Mouse (Mus musculus): Measurements from ENCODE around the gene Bcl11a. TPM values are rescaled to one million over a fixed set of nuclear protein-coding genes. Genes with fewer than 3 reads are reported as not detected.

Bcl11a gene
- polyA plus RNA-seq, 1 experiment: 0.72 TPM

DNA sequence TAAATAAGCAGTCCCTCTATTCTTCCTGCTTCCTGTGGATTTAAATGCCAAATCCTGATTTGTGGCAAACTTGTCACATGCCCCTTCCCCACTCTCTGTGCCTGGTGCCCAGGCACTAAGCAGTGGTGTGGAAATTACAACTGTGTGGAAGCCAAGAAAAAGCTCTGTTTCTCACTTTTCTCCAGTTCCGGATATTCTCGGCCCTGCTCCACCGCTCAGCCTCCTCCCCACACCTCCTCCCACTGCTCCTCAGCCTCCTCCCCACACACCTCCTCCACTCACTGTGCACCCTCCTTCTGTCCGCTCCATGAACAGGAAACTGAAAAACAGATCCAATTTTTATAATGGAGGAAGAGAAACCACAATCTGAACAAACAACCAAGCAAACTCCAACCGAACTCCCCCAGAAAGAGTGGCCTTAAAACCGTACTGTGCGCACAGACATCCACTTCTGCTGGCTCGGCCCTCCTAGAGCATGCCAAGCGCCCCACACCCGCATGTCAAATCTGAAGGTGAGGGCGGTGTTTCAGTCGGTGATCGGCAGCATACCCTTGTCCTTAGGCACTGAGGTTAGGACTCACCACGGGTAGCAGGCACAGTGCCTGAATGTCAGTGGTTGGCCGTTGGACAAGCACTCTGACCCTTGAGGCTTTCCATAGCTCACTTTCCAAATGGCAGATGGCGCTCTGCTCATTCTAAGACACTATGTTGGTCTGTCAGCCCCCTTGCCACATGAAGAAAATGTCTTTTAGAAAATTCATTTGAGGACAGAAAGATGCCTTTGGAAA, 66.5 kb downstream of the Bcl11a start:
- Histone ChIP-seq H3K27me3 (replicated peaks; ENCODE audit: control insufficient read depth, insufficient read depth, low read length) (no peaks in the 10 kb centered on the region), H3K36me3 (ENCODE audit: control insufficient read depth, insufficient read depth, low read length) (no peaks in the 10 kb centered on the region), H3K4me3 (ENCODE audit: insufficient read depth, low read depth, low read length) (no peak overlapping the region), H3K4me1 (ENCODE audit: control insufficient read depth, insufficient read depth, low read length) (0 out of 2 replicates have a peak, but pooled peaks cover 3% of the 10 kb centered on the region), H3K27ac (ENCODE audit: insufficient read depth, low read depth, low read length) (no peak overlapping the region)
- peak; percentile 7 for DNase-seq
- WGBS: 57% methylated on average over 16 of the region's 16 CpGs
- TF ChIP-seq POLR2A (IDR thresholded peaks at IDR 0.05; ENCODE audit: low read depth, low read length) (no peak), CTCF (conservative IDR thresholded peaks at IDR 0.05; ENCODE audit: insufficient read depth, insufficient read length, low read depth, low read length) (no peak)

DNA sequence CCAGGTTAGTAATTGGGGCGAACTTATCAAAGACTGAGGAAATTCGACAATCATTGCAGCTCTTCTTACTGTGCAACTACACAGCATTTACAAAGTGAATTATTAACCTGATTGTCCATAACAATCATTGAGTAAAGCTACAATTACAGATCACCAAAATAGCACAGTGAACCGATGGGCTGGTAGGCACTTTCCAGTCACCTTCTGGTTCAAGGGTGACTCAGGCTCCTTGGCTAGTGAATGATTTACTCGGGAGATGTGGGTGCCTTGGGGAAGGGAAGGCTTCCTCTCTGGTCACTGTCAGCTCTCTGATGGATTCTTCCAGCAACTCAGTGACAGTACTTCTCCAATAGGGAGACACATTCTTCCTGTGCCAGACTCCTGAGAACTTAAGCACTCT, 68.2 kb downstream of the Bcl11a start:
- 62% methylated on average over 4 of the region's 4 CpGs for WGBS

DNA sequence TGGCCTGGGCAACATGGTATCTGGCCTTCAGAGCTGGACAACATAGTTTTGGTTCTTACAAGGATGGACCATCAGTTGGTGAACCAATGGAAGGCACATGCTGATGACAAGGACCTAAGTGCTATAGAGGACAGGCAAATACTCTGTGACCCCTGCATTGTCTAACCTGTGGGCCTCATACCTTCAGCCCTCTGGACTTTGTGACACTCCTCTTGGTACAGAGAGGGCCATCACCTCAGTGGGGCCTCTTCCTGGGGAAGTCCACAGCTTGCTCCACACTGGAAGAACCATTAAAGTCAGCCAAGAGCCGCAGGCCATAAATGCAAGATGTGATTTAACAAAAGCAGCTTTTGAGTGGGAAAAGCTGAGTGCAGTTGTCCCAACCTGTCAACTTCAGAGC, 68.6 kb downstream of the Bcl11a start:
- Histone ChIP-seq H3K4me3 (ENCODE audit: insufficient read depth, low read depth, low read length) (no peak overlapping the region), H3K36me3 (ENCODE audit: control insufficient read depth, insufficient read depth, low read length) (no peaks in the 10 kb centered on the region), H3K27me3 (replicated peaks; ENCODE audit: control insufficient read depth, insufficient read depth, low read length) (no peaks in the 10 kb centered on the region), H3K4me1 (ENCODE audit: control insufficient read depth, insufficient read depth, low read length) (0 out of 2 replicates have a peak, but pooled peaks cover 3% of the 10 kb centered on the region), H3K27ac (ENCODE audit: insufficient read depth, low read depth, low read length) (no peak overlapping the region)
- TF ChIP-seq CTCF (conservative IDR thresholded peaks at IDR 0.05; ENCODE audit: insufficient read depth, insufficient read length, low read depth, low read length) (no peak), POLR2A (IDR thresholded peaks at IDR 0.05; ENCODE audit: low read depth, low read length) (no peak)
- 80% methylated on average over 1 of the region's 1 CpGs for WGBS
- DNase-seq: no peak

More for the DNA sequence above, 68.2 kb downstream of the Bcl11a start:
- peak; percentile 54 for DNase-seq
- no peak overlapping the region for H3K4me3 ChIP-seq (ENCODE audit: insufficient read depth, low read depth, low read length)
- H3K27ac ChIP-seq (ENCODE audit: insufficient read depth, low read depth, low read length): no peak overlapping the region
- H3K4me1 ChIP-seq (ENCODE audit: control insufficient read depth, insufficient read depth, low read length): 0 out of 2 replicates have a peak, but pooled peaks cover 3% of the 10 kb centered on the region
- H3K36me3 ChIP-seq (ENCODE audit: control insufficient read depth, insufficient read depth, low read length): no peaks in the 10 kb centered on the region
- no peak for TF ChIP-seq POLR2A (IDR thresholded peaks at IDR 0.05; ENCODE audit: low read depth, low read length)
- no peak for TF ChIP-seq CTCF (conservative IDR thresholded peaks at IDR 0.05; ENCODE audit: insufficient read depth, insufficient read length, low read depth, low read length)
- H3K27me3 ChIP-seq (replicated peaks; ENCODE audit: control insufficient read depth, insufficient read depth, low read length): no peaks in the 10 kb centered on the region

DNA sequence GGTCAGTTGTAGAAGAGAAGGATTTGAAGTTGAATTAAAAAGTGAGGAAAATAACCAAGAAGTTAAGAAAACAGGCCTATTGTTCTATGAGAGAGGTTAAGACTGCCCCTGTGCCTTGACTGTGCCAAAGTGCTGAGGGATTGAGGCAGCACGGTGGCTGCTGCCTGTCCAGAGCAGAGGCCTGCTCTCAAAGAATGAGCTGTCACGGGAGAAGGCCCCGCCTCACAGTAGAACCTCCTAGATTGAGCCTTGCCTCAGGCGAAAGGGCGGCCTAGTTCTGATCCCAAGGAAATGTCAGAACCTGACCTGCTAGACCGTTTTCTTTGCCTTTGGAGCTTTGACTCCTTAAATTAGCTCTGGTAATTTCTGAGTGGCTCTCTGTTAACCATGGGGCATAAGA, 69.8 kb downstream of the Bcl11a start:
- Histone ChIP-seq H3K4me1 (ENCODE audit: control insufficient read depth, insufficient read depth, low read length) (0 out of 2 replicates have a peak, but pooled peaks cover 3% of the 10 kb centered on the region), H3K4me3 (ENCODE audit: insufficient read depth, low read depth, low read length) (no peak overlapping the region), H3K27ac (ENCODE audit: insufficient read depth, low read depth, low read length) (no peak overlapping the region), H3K27me3 (replicated peaks; ENCODE audit: control insufficient read depth, insufficient read depth, low read length) (no peaks in the 10 kb centered on the region), H3K36me3 (ENCODE audit: control insufficient read depth, insufficient read depth, low read length) (no peaks in the 10 kb centered on the region)
- 88% methylated on average over 6 of the region's 6 CpGs for WGBS
- TF ChIP-seq CTCF (conservative IDR thresholded peaks at IDR 0.05; ENCODE audit: insufficient read depth, insufficient read length, low read depth, low read length) (no peak), POLR2A (IDR thresholded peaks at IDR 0.05; ENCODE audit: low read depth, low read length) (no peak)
- no peak for DNase-seq

DNA sequence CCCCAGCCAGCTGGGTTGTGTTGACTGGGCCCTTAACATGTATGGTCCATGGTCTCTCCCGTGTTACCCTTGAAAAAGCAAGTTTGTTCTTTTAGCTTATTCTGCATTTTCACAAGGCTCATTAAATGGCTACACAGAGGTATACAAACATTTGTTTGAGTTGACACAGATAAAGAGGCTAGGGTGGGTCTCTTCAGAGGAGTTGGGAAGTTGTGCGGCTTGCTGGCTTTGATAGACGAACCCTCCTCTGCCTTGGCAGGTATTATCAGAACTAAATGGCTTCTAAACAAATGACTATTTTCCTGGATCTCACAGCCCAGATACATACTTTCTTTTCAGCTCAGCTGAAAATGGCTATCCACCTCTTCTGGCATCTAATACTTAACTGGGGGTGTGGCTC, 70.7 kb downstream of the Bcl11a start:
- H3K4me3 ChIP-seq (ENCODE audit: insufficient read depth, low read depth, low read length): no peak overlapping the region
- no peaks in the 10 kb centered on the region for H3K27me3 ChIP-seq (replicated peaks; ENCODE audit: control insufficient read depth, insufficient read depth, low read length)
- TF ChIP-seq POLR2A (IDR thresholded peaks at IDR 0.05; ENCODE audit: low read depth, low read length) (no peak), CTCF (conservative IDR thresholded peaks at IDR 0.05; ENCODE audit: insufficient read depth, insufficient read length, low read depth, low read length) (no peak)
- 96% methylated on average over 3 of the region's 3 CpGs for WGBS
- 0 out of 2 replicates have a peak, but pooled peaks cover 3% of the 10 kb centered on the region for H3K4me1 ChIP-seq (ENCODE audit: control insufficient read depth, insufficient read depth, low read length)
- no peaks in the 10 kb centered on the region for H3K36me3 ChIP-seq (ENCODE audit: control insufficient read depth, insufficient read depth, low read length)
- H3K27ac ChIP-seq (ENCODE audit: insufficient read depth, low read depth, low read length): no peak overlapping the region
- no peak for DNase-seq

DNA sequence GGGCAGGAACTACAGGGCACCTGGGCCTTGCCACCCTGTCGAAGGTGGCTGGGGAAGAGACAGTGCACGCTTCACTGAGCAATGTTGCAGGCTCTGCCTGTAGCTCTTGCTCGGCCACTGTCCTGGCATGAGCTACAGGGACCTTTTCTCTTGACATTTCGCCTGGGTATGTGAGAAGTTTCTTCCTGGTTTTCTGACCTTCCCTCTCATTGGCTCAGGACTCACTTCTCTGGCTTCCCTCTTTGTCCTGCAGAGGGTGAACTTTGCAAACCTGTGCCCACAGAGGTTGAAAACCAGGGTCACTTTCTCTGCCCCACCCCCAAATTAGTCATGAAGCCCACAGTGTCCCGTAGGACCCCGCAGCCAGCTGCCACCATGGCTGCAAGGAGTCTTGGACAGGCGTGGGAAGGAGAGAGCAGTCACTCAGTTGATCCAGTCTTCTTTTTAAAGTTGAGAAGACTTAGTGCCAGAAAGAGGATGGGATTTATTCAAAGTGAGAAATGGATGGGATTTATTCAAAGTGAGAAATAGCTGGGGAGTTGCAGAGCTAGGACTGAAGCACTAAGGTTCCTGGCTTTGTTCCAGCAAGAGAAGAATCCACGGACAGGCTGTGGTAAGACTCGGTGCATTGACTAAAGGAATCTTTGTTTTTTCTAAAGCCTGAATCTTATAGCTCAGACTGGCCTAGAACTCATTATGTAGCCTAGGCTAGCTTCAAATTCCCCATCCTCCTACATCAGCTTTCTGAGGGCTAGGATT, 71.8 kb downstream of the Bcl11a start:
- no peaks in the 10 kb centered on the region for H3K27me3 ChIP-seq (replicated peaks; ENCODE audit: control insufficient read depth, insufficient read depth, low read length)
- 59% methylated on average over 9 of the region's 9 CpGs for WGBS
- H3K36me3 ChIP-seq (ENCODE audit: control insufficient read depth, insufficient read depth, low read length): no peaks in the 10 kb centered on the region
- peak; percentile 8 for DNase-seq
- H3K4me3 ChIP-seq (ENCODE audit: insufficient read depth, low read depth, low read length): no peak overlapping the region
- TF ChIP-seq CTCF (conservative IDR thresholded peaks at IDR 0.05; ENCODE audit: insufficient read depth, insufficient read length, low read depth, low read length): no peak
- H3K27ac ChIP-seq (ENCODE audit: insufficient read depth, low read depth, low read length): no peak overlapping the region
- 0 out of 2 replicates have a peak, but pooled peaks cover 3% of the 10 kb centered on the region for H3K4me1 ChIP-seq (ENCODE audit: control insufficient read depth, insufficient read depth, low read length)

Data from kidney, adult 2 months (tissue).